Mouse (Mus musculus) left cerebral cortex, postnatal 36 days (tissue): ENCODE results near the gene Cacna2d2. TPM values are rescaled to one million over a fixed set of nuclear protein-coding genes. Genes with fewer than 3 reads are reported as not detected.
A peak's percentile ranks its signal among the peaks of the same experiment; 100 is the strongest.

Experiments used
- DNase-seq, 2 experiments: peaks; one replicate each; pipeline ENCODE4 v3.0.0; 2021 to 2022; ENCODE audit warnings: low spot score in 2 of 2, mixed read lengths in 1 of 2
- intact Hi-C: fragments of 180-260 bp; cut with DNase I; formaldehyde crosslinking; loops from one replicate; pipeline ENCODE4 v1.15.1; 2025
- total RNA-seq, 2 experiments: library from RNA; stranded (reverse); gene quantifications; 2 replicates each; pipeline ENCODE4 v1.2.3; 2021

Cacna2d2 gene
- total RNA-seq, 2 experiments from 2014 or later = 23.0 to 38.4 TPM

DNA sequence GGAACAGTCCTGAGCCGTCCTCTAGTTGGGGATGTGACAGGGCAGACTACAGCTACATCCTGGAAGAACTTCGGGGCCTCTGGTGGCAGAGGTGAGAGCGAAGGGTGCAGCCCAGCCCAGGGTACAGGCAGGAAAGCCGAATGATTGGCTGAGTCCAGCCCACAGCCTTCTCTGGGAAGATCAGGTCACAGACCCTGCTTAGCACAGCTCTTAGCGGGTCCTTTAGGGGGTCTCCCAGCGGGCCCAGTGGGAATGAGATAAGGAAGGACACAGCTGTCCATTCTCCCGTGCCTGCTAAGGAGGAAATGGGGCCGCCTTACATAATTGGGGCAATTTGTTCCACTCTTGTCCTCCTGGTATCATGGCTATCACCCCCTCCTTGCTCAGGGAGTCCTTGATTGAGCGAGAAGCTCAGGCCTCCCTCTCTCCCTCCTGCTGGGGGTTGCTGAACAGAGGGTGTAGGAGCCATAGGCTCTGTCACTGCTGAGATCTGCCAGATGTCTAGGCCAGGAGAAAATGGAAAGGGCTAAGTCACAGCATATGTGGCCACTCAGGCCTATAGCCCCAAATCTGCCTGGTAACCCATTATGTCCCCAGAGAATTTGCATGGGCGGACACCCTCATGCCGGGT, 52.6 kb downstream of the Cacna2d2 start:
- intact Hi-C loops = no loop called here
- no peak for DNase-seq

DNA sequence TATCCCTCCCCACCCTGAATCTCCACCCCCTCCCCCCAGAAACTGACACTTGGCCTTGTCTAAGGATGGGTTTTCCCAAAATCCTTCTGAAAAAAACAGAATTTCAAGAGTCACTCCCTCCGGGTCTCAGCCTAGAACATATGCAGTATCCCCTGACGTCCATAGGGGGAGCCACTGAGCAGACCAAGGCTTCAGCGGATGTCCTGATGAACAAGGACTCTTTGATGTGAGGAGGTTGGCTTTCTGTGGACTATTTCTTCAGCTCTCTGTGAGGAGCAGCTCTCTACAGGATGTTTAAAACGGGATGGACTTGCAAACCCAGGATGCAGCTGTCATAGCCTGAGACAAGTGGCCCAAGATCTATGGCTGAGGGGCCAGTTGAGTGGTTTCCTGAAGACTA, 53.1 kb downstream of the Cacna2d2 start:
- DNase-seq = peak in 1 of 2 experiments; percentile 27
- intact Hi-C loops = no loop called here

GRCm38 (mm10) chr9:107453151-107453550, 53.7 kb downstream of the Cacna2d2 start:
- no peak for DNase-seq
- intact Hi-C loops = no loop called here

DNA sequence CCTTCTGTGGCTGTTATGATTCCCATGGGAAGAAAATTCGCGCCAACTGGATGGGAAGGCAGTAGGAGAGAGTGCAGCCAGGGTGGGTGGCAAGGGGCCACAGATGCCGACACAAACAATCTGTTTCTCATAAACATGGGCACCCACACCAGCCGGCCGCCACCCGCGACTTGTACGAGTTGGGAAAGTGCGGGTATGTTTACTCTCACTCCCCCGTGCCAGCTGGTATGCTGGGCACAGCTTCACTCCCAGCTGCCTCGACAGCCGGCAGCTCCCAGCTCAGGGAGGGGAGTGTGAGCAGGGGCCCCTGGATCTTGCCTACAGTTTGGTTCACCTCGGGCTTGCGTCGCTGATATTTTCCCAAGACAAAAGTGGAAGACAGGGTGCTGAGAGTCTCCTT, 57.3 kb downstream of the Cacna2d2 start:
- DNase-seq = peak; percentile 76 to 88
- intact Hi-C loops = no loop called here

DNA sequence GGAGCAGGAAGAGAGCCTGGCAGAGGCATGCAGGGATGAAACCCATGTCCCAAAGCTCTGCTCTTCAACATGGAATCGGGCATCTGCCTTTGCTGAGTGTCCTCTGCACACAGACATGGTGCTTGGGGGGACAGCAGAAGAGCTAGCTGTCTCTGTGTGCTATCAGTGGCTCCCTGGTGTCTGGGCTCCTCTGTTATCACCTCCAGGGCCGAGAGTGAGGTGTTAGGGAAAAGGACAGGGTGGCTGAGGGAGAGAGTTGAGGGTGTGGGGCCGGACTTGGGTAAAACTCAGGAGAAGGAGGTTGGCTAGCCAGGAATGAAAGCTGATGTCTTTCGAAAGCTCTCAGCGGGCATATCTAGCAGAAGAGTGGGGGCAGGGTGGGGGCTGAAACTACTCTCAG, 63.5 kb downstream of the Cacna2d2 start:
- intact Hi-C loops = loop anchor here (5.0 kb wide), 1 partner anchor 96 kb away; no protein-coding TSS in a partner anchor

GRCm38 (mm10) chr9:107463509-107463908, 64.1 kb downstream of the Cacna2d2 start:
- DNase-seq = peak; percentile 67 to 72
- intact Hi-C loops = loop anchor here (5.0 kb wide), 1 partner anchor 96 kb away; no protein-coding TSS in a partner anchor

More for the DNA sequence above, 63.5 kb downstream of the Cacna2d2 start:
- DNase-seq = no peak

- no peak for DNase-seq
- intact Hi-C loops = loop anchor here (5.0 kb wide), 1 partner anchor 97 kb away; no protein-coding TSS in a partner anchor
Observed at GRCm38 (mm10) chr9:107464130-107464529, 64.7 kb downstream of the Cacna2d2 start.

GRCm38 (mm10) chr9:107465657-107466056, 66.2 kb downstream of the Cacna2d2 start:
- intact Hi-C loops = no loop called here
- DNase-seq = no peak

DNA sequence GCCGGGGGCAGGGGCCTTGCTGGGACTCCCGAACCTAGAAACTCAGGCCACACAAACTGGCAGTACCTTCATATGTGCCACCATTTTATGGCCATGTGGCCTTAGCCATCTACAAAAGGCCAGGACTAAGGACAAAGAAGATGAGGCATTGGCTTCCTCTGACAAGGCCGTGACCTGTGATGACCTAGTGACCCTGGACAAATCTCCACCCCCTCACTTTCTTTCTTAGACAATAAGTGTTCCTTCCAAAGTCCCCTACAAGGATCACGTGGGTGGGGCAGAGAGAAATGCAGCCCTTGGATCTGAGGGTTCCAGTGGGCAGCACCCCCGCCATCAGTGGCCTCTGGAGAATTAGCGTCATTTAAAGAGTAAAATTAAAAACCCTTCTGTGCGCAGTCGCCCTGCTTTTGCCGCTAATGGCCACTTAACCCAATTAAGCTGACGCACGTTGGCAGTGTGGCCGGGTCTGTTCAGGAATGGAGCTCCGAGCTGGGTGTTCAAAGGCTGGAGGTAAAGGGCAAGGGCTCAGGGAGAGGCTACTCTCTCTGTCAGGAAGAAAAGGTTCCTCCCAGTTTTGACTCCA, 69.9 kb downstream of the Cacna2d2 start:
- intact Hi-C loops = no loop called here
- DNase-seq = no peak

DNA sequence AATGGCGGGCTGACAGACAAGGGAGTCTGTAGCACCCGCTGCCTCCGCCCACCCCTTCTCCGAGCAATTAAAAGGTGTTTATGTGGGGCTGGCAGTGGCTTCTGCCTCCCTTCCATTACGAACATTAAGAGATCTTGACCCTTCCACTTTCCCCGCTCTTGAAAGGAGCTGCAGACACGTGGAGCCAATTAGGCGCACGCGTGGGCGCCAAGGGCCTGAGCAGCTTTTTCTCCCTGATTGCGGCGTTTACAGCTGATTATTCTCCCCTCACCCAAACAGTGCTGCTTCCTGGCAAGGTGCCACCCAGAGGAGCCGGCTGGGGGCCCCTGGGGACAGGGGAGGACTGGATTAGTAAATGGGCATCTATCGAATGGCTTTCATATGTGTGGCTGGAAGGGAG, 71.0 kb downstream of the Cacna2d2 start:
- intact Hi-C loops = no loop called here

DNA sequence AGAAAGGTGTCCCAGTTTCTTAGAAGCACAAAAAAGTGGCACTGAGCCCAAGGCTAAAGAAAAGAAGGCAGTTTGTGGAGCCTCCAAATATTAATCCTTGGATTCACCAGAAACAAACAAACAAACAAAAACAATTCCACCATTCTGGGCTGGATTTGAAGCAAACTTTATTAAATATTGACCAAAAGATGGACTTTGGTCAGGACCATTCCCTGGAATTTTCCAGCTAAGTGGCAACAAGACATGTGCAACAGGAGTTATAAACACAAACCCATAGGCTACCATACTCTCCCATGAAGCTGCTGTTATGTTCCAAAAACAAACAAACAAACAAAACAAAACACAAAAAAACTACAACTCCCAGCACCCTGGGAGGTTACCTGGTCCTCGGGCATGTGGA, 74.6 kb downstream of the Cacna2d2 start:
- intact Hi-C loops = no loop called here
- no peak for DNase-seq

More for the DNA sequence above, 71.0 kb downstream of the Cacna2d2 start:
- no peak for DNase-seq

DNA sequence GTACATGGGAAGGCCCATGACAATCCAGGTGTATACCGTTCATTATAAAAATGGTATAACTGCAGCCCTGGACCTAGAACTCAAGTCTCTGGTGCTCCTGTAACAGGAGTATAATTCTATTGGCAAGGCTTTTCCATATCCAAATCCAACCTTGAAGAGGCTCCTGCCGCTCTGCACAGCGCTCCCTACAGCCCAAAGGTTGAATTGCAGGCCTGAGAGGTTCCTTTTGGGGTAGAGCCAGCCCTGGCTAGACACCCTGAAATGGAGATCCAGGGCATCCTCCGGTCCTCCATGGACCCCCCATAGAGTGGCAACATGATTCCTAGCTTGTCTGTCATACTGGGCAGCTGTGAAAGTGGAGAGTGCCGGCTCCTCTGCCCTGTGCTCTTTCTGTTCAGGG, 79.6 kb downstream of the Cacna2d2 start:
- intact Hi-C loops = no loop called here
- DNase-seq = no peak

DNA sequence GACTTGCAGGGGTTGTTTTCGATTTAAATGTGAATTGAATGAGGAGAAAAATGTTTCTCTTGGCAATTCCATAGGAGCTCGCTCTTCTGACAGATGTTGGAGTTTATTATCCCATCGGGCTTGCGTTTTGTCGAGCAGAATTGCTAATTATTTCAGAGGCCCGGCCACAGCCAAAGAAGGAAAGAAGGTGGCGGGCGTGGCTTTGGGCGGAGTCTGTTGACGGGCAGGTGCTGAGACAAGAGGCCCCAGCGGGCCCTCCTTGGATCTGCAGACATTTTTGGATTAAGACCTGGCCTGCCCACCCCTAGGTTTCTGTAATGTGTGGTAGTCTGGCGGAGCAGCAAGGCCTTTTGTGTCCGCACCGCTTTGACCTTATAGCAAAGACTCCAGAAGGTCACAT, 80.2 kb downstream of the Cacna2d2 start:
- no peak for DNase-seq
- intact Hi-C loops = no loop called here

DNA sequence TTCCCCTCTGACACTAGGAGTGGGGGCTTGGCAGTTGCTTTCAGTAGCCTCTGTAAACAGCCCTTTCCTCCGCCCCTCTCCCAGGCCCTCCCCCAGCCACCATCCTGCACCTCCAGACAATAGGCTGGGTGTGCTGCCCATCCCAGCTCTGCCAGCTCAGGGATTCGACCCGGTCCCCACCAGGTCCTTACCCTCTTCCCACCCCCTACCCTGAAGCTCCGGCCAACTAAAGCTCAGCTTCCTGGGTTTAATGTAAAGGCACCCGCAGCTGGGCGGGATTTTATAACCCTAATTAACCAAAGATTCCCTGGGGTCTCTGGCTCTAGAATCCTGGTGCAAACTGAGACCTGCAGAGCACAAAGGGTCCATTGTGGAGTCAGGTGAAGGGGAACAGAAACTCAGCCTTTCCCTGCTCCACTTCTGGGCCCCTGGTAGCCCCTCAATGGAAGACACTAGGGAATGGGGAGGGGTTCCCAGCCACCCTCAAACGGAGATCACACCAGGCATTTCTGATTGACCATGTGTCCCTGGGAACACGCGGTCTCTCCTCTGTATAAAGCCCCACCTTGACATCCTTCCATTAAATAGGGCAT, 81.2 kb downstream of the Cacna2d2 start:
- DNase-seq = no peak
- intact Hi-C loops = no loop called here

DNA sequence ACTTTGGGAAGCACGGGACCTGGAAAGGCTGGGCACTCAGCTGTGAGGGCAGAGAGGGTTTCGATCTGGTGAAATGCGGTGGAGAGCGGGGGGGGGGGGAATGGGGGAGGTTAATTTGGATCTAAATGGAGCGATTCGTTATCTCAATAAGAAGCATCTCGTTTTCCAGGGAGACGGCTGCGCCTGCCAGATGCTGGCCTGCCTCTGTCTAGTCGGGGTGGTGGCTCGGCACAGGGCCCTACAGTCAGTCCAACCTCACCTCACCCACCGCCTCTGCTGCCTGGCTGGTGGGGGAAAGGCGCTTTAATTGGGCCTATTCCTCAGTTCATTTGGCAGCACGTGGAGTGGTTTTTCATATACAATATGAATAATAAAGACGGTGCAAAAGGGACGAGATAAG, 81.9 kb downstream of the Cacna2d2 start:
- intact Hi-C loops = no loop called here
- DNase-seq = no peak

- DNase-seq = no peak
- intact Hi-C loops = no loop called here
Observed at GRCm38 (mm10) chr9:107482004-107482403, 82.6 kb downstream of the Cacna2d2 start.

DNA sequence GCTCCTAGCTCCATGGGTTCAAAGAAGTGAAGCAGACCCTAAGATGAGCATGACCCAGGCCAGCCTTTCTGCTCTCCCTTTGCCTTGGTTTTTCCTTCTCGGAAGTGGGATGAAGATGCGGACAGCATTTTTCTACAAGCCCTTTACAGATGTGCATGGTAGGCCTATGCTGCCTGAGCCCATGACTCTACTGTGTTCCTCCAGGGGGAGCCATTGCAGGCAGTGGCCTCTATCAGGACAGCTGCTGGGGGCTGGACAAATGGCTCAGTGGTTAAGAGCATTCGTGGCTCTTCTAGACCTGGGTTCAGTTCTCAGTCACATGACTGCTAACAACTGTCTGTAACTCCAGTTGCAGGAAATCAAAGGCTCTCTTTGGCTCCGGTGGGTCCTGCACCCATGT, 83.4 kb downstream of the Cacna2d2 start:
- intact Hi-C loops = no loop called here

DNA sequence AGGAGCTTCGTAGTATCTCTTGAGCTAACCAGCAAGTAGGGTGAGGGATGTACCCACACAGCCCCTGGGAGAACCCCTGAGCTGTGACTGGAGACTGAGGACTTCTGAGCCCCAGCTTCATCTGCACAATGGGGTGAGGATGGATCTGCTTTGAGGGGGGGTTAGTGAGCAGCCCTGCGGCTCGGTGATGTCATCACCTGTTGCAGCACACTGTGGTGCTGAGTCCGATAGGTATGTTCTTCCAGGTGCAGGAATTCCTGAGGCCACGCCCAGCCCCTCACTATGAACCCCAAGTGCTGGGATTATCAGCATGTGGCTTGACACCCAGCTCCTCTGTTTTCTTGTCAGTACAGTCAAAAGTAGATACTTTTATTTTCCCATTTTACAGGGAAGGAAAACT, 84.3 kb downstream of the Cacna2d2 start:
- no peak for DNase-seq
- intact Hi-C loops = no loop called here

More for the DNA sequence above, 83.4 kb downstream of the Cacna2d2 start:
- DNase-seq = no peak

DNA sequence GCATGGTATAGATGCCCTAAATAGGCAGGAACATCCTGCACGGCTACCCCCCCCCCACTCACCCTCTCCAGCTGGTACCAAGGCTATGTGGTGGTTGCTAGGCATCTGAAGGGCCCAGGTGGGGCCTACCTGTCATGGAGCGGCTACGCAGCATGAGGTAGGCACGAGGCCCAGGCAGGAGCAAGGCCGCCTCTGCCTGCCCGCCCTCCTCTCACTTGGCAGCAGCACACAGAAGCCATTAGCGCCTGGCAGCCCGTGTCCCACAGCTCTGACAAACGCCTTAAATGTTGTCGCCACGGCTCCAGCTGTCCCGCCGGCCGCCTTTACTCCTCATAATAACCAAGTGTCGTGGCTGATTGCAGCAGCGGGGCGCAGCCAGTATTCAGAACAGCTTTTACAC, 84.9 kb downstream of the Cacna2d2 start:
- intact Hi-C loops = no loop called here

DNA sequence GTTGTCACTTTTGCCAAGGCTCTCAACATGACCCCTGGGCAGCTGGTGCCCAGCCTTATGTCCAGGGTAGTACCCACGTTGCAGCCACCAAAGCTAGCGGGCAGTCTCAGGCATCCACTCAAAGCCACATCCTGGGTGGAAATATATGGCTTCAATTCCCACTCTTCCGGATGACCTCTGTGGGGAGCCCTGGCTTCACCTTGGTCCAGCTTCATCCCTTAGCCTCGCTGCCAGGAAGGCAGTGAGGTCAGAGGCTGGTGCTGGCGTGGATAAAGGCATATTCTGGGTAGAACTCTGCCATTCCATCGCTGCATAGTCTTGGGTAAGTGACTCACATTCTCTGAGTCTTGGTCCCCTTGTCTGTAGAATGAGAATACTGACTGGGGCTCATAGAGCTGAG, 85.4 kb downstream of the Cacna2d2 start:
- intact Hi-C loops = no loop called here
- DNase-seq = no peak

More for the DNA sequence above, 84.9 kb downstream of the Cacna2d2 start:
- DNase-seq = peak; percentile 30 to 32

DNA sequence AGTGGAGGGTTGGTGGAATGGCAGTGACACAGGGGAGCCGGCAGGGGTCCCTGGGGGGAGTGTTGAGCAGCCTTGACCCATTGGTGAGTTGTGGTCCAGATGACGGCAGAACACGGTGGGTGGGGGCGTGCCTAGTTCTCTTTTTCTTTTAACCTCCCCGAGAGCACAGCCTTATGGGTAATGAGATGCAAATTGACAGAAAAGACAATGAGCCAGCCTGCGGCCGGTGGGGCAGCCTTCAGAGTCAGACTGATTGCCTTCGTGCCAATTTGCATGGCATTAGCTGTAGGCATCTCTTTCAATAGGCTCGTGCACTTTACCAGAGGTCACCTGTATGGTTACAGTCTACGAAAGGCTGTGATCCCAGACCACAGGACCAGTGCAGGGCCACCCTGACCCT, 86.7 kb downstream of the Cacna2d2 start:
- intact Hi-C loops = no loop called here
- DNase-seq = no peak
